Mouse (Mus musculus): ENCODE measurements at regions not wholly inside any gene's neighbourhood (a gene's known extent, or its start where the extent isn't known, plus 50 kb on each side); places are given as distances from the start of the nearest gene placed in this dataset.

DNA sequence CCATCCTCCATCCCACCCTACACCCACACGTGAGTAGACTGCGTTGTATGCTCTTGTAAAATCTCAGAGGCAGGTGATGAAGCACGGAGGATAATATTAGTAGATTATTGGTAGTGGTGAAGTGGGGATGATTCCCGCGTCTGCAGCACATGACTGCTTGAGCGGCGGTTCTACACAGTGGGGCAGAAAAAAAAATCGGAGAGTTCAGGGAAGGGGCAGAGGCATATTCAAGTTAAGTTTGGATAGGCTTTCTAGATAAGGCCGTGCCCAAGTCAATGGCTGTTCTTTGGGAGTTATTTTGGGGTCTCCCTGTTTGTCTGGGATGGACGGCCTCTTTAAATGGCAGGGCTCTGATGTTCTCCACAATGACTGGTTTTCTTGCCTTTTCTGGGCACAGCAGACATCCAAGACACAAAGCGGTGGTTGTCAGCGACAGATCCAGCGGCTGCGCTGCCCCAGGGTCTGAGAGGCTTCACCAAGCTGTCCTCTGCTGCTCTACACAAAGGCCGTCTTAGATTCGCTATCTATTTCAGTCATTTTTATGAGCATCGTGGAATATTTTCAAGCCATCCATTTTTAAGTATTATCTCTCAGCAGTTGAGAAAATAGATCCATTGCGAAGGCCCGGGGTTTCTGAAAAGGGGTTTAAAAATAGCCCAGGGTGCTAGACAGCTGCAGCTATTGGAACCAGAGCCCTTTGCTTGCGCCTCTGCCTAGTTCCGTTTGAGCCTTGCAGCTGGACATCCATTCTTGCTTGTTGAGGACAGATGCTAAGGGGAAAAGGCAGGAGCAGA lies 284.6 kb downstream of the Gm49356 start:
- no peaks in the 10 kb centered on the region for H3K9me3 ChIP-seq
- H3K27ac ChIP-seq = no peak overlapping the region
- WGBS = 63% methylated on average over 21 of the region's 21 CpGs
- H3K4me2 ChIP-seq (replicated peaks) = no peak overlapping the region
- H3K4me1 ChIP-seq = no peaks in the 10 kb centered on the region
- no peak overlapping the region for H3K9ac ChIP-seq
- no peak; the same call in 1 of the 2 replicates for ATAC-seq (ENCODE audit: insufficient number of reproducible peaks, insufficient read depth, low FRiP score, low TSS enrichment)
- no peak overlapping the region for H3K4me3 ChIP-seq
- H3K36me3 ChIP-seq = no peaks in the 10 kb centered on the region
- no peaks in the 10 kb centered on the region for H3K27me3 ChIP-seq

DNA sequence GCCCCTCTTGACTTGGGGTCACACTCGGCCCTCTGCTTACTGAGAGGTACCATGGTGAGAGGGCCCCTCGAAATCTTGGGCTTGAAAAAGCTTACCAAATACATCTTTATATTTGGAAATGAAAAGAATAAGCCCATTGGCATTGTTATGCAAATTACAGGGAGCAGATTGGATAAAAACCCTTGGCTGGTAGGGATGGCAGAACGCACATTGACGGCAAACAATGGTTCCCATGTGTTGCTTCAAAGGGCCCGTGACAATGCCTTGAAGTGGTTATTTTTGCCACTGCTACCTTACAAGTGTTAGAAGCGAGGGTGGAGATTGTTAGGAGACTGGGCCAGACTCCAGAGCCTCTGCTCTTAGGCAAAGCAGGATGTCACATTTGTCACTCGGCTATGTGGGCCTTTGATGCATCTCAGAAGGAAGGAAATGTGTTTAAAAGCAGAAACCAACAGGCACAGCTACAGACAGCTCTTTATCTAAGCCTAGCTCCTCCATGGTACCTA lies 285.2 kb downstream of the Gm49356 start:
- Histone ChIP-seq H3K4me1 (no peaks in the 10 kb centered on the region), H3K9me3 (no peaks in the 10 kb centered on the region), H3K4me3 (no peak overlapping the region), H3K9ac (no peak overlapping the region), H3K36me3 (no peaks in the 10 kb centered on the region), H3K27me3 (no peaks in the 10 kb centered on the region), H3K27ac (no peak overlapping the region), H3K4me2 (replicated peaks) (no peak overlapping the region)
- no peak for ATAC-seq (ENCODE audit: insufficient number of reproducible peaks, insufficient read depth, low FRiP score, low TSS enrichment)
- 48% methylated on average over 7 of the region's 7 CpGs for WGBS

DNA sequence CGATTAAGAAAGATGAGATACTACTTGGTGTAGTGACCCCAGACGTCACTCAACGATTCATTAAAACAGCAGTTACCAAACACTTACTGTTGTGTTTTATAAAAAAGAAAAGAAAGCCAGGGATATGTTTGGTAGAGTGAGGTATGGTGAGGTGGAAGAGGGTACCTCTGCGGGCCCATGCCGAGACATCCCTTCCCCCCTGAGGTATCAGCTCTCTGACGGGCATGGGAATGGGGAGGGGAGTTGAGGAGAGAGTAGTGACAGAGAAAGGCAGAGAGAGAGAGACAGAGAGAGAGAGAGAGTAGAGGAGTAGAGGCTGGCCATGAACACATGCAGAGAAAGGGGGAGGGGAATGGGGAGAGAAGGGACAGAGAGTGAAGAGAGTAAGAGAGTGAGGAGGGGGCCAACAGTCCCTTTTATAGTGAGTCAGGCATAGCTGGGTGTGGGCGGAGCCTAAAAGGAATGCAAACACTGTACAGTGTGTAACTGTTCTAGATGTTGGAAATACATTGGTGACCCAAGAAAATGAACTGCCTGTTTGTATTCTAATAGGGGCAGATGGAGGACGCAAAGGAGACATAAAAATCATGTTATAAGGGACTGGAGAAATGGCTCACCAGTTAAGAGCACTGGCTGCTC lies 285.9 kb downstream of the Gm49356 start:
- no peaks in the 10 kb centered on the region for H3K9me3 ChIP-seq
- H3K4me1 ChIP-seq = no peaks in the 10 kb centered on the region
- H3K27me3 ChIP-seq = no peaks in the 10 kb centered on the region
- no peak overlapping the region for H3K9ac ChIP-seq
- H3K36me3 ChIP-seq = no peaks in the 10 kb centered on the region
- no peak for ATAC-seq (ENCODE audit: insufficient number of reproducible peaks, insufficient read depth, low FRiP score, low TSS enrichment)
- no peak overlapping the region for H3K4me2 ChIP-seq (replicated peaks)
- WGBS = 71% methylated on average over 8 of the region's 8 CpGs
- no peak overlapping the region for H3K27ac ChIP-seq
- H3K4me3 ChIP-seq = no peak overlapping the region

DNA sequence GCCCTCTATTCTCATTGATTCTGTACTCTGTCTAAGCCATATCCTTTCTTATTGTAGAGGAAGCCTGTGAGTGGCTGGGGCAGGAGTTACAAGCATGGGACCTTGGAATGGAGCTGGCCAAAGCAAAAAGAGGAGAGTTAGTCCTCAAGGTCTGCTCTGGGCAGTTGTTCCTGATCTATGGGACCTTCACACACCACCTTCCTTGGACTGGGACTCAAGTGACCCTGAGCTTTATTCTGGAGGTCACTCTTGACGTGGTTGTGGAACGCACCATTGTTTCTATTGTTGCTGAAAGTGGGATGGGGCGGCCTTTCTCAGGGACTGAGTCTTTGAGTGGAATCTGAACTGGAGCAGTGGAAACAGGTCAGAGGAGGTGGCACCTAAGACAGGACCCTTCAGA lies 291.0 kb downstream of the Gm49356 start:
- Histone ChIP-seq H3K27me3 (no peaks in the 10 kb centered on the region), H3K4me1 (no peaks in the 10 kb centered on the region), H3K4me2 (replicated peaks) (no peak overlapping the region), H3K9me3 (no peaks in the 10 kb centered on the region), H3K4me3 (no peak overlapping the region), H3K27ac (no peak overlapping the region), H3K36me3 (no peaks in the 10 kb centered on the region), H3K9ac (no peak overlapping the region)
- no peak for ATAC-seq (ENCODE audit: insufficient number of reproducible peaks, insufficient read depth, low FRiP score, low TSS enrichment)
- WGBS = 84% methylated on average over 3 of the region's 3 CpGs

DNA sequence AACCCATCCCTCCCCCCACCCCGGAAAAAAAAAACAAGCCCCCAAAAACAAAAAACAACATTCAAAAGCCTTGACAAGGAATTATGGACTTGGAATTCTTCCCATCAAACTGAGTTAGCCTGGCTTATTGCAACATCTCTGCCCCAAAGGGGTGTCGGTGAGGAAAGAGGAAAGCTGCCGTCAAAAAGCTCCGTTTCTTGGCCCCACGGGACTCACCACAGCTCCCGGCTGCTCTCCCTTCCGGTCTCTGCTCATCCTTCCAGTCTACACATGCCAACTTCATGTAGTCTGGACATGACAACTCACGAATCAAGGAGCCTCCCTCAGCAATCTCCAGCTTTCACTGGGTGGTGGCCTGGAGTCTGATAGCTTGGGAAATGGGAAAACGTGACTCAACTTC lies 295.4 kb downstream of the Gm49356 start:
- H3K36me3 ChIP-seq = no peaks in the 10 kb centered on the region
- peaks cover 7% of the 10 kb centered on the region; the same call in 1 of the 2 replicates for H3K4me1 ChIP-seq
- H3K9me3 ChIP-seq = no peaks in the 10 kb centered on the region
- no peaks in the 10 kb centered on the region for H3K27me3 ChIP-seq
- no peak overlapping the region for H3K4me2 ChIP-seq (replicated peaks)
- H3K27ac ChIP-seq = no peak overlapping the region
- no peak for ATAC-seq (ENCODE audit: insufficient number of reproducible peaks, insufficient read depth, low FRiP score, low TSS enrichment)
- H3K9ac ChIP-seq = no peak overlapping the region
- no peak overlapping the region for H3K4me3 ChIP-seq
- WGBS = 75% methylated on average over 9 of the region's 9 CpGs

DNA sequence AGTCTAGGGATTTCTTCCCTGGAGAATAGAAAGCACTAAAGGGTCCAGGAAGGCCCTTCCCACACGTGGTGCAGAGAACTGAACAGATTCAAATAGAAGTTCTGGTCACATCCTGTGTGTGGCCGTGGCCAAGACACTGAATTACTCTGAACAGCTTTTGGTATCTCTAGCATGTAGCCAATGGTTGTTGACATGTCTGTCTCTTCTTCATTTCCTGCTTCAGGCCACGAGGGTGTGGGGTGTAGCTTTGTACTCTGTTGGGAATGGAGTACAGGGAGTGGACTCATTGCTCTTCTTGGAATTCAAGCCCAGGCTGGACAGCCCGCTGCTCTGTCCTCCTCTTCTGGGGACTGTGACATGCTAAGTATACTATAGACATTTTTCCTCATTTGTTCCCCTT lies 298.5 kb downstream of the Gm49356 start:
- no peak for ATAC-seq (ENCODE audit: insufficient number of reproducible peaks, insufficient read depth, low FRiP score, low TSS enrichment)
- Histone ChIP-seq H3K27me3 (no peaks in the 10 kb centered on the region), H3K9ac (no peak overlapping the region), H3K27ac (no peak overlapping the region), H3K4me1 (peaks cover 7% of the 10 kb centered on the region; the same call in 1 of the 2 replicates), H3K36me3 (no peaks in the 10 kb centered on the region), H3K4me3 (no peak overlapping the region), H3K4me2 (replicated peaks) (no peak overlapping the region), H3K9me3 (no peaks in the 10 kb centered on the region)
- WGBS = 75% methylated on average over 4 of the region's 4 CpGs

DNA sequence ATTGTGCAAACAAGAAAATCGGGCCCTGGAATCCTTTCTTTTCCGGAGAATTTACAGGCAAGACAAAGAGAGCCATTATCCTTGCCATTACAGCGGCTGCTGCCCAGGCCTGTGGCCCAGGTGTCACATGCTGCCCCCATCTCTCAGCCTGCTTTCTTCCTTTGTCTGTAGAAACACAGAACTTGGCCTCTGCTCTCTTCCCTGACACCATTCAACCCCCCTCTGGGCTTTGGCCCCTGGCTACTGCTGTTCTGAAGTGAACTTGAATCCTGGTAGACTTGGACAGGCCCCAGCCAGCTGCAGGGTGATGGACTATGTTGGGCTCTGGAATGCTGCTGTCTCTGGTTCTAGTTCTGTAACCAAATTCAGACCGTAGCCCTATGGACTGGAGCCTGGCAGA lies 299.3 kb downstream of the Gm49356 start:
- Histone ChIP-seq H3K9ac (no peak overlapping the region), H3K4me2 (replicated peaks) (no peak overlapping the region), H3K27me3 (no peaks in the 10 kb centered on the region), H3K4me1 (peaks cover 7% of the 10 kb centered on the region; the same call in 1 of the 2 replicates), H3K4me3 (no peak overlapping the region), H3K27ac (peak overlapping the region; percentile 7; the same call in 1 of the 2 replicates), H3K36me3 (no peaks in the 10 kb centered on the region), H3K9me3 (no peaks in the 10 kb centered on the region)
- 41% methylated on average over 4 of the region's 4 CpGs for WGBS
- ATAC-seq (ENCODE audit: insufficient number of reproducible peaks, insufficient read depth, low FRiP score, low TSS enrichment) = no peak

DNA sequence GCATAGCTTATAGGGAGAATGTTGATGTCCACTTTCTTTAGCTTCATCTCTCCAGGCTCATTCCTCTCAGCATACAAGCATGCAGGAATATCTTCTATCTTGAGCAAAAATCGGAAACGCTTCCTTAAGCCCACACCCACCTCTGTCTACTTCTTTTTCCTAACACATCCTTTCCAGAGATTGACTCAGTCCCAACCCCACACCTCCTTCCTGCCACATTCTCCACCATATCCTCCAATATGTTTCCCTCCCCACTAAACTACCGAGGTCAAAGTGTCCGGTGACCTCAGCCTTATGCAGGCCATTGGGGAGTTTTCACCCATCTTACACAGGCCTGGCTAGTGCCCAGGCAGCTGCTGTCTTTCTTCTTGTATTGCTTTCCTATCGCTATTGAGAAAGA lies 301.4 kb downstream of the Gm49356 start:
- H3K4me3 ChIP-seq = no peak overlapping the region
- H3K36me3 ChIP-seq = no peaks in the 10 kb centered on the region
- H3K27me3 ChIP-seq = no peaks in the 10 kb centered on the region
- H3K27ac ChIP-seq = no peak overlapping the region
- no peak overlapping the region for H3K9ac ChIP-seq
- no peak for ATAC-seq (ENCODE audit: insufficient number of reproducible peaks, insufficient read depth, low FRiP score, low TSS enrichment)
- H3K4me2 ChIP-seq (replicated peaks) = no peak overlapping the region
- WGBS = 84% methylated on average over 5 of the region's 5 CpGs
- no peaks in the 10 kb centered on the region for H3K9me3 ChIP-seq
- peaks cover 7% of the 10 kb centered on the region; the same call in 1 of the 2 replicates for H3K4me1 ChIP-seq

DNA sequence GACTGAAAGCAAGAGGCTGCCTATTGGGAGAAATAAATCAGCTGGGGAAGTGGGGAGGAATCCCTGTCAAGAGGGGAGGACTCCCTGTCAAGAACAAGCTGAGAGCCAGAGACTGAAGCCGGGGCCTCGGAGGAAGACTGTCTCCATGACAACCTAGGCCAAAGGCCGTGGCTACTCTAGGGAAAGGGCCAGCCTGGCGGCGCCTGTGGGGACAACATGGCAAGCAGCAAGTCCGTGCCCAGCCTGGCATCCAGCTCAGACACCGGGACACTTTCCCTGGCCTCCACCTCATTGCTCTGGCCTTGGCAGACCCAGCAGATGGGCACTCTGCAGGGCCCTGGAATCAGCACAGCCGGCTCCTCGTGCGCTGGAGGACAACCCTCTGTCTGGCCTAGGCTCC lies 305.3 kb downstream of the Gm49356 start:
- Histone ChIP-seq H3K4me3 (no peak overlapping the region), H3K9me3 (no peaks in the 10 kb centered on the region), H3K4me1 (peaks cover 18% of the 10 kb centered on the region), H3K27me3 (no peaks in the 10 kb centered on the region), H3K4me2 (replicated peaks) (no peak overlapping the region), H3K9ac (no peak overlapping the region), H3K27ac (no peak overlapping the region), H3K36me3 (no peaks in the 10 kb centered on the region)
- no peak for ATAC-seq (ENCODE audit: insufficient number of reproducible peaks, insufficient read depth, low FRiP score, low TSS enrichment)
- 53% methylated on average over 10 of the region's 10 CpGs for WGBS

DNA sequence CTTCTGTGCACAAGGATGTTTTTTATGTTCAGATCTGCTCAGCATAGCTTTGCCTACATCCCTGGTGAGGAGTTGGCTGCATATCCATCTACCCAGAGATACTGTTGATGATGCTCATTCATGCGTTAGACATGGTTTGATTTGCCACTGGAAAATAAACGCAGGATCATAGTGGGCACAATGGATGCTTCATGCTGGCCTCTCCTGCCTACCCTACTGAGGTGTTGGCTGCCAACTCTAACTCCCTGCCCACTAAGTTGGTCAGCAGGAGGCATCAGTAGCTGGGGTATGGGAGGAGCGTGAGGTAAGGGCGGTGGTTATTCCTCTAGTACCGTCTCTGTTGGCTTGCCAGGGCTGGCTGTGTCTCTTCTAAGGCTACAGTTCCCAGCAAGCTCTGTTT lies 307.3 kb downstream of the Gm49356 start:
- H3K4me3 ChIP-seq = no peak overlapping the region
- no peaks in the 10 kb centered on the region for H3K27me3 ChIP-seq
- H3K9ac ChIP-seq = no peak overlapping the region
- H3K36me3 ChIP-seq = no peaks in the 10 kb centered on the region
- no peak overlapping the region for H3K27ac ChIP-seq
- H3K9me3 ChIP-seq = no peaks in the 10 kb centered on the region
- 77% methylated on average over 5 of the region's 5 CpGs for WGBS
- H3K4me2 ChIP-seq (replicated peaks) = no peak overlapping the region
- ATAC-seq (ENCODE audit: insufficient number of reproducible peaks, insufficient read depth, low FRiP score, low TSS enrichment) = no peak
- H3K4me1 ChIP-seq = peaks cover 18% of the 10 kb centered on the region

DNA sequence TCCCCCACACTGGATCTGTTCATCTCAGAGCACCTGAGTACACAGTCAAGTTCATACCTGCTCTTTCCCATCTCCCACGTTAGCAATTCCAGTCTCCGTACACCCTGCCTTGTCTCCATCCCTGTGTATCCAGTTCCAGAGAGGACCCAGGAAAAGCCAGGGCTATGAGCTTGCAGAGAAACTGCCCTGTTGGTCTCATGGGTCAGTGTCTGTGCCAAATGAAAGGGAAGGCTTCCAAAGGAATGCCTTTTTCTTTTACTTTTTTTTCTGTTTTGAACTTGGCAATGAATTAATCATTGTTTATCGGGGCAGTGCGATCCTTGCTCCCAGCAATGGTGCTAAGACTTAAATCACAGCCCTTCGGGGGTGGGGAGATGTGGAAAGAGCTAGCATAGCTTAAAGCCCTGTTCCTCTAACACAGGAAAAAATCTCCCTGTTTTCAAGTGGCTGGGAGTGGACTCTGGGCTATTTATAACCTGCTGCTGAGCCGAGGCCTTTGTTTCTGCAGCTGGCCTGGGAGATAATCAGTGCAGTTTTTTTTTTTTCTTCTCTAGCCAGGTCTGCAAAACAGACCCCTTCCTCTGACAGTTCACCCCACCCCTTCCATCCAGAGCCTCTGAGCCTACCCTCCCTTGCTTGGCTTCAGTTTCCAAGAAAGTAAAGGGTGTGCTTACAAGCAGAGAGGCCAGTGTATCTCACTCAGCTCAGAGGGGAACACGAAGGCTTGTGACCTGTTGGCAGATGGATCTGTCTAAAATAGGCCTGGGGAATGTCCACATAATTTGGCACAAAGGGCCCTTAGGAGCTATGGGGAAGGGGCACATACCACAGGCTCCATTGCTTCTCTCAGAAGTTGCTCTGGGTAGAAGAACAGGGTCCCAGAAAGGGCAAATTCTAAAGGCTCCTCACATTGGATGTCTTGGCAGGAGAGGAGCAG lies 308.6 kb downstream of the Gm49356 start:
- Histone ChIP-seq H3K4me1 (peaks cover 21% of the 10 kb centered on the region), H3K9ac (no peak overlapping the region), H3K4me2 (replicated peaks) (no peak overlapping the region), H3K9me3 (no peaks in the 10 kb centered on the region), H3K36me3 (no peaks in the 10 kb centered on the region), H3K4me3 (no peak overlapping the region), H3K27me3 (no peaks in the 10 kb centered on the region), H3K27ac (peak overlapping the region; percentile 82)
- 16% methylated on average over 7 of the region's 7 CpGs for WGBS
- peak; percentile 65 for ATAC-seq (ENCODE audit: insufficient number of reproducible peaks, insufficient read depth, low FRiP score, low TSS enrichment)
